Mouse (Mus musculus) lung, postnatal 25 days (tissue): Measurements from ENCODE around the gene Col13a1.
A peak's percentile ranks its signal among the peaks of the same experiment; 100 is the strongest.

ENCODE experiments used
- DNase-seq: peaks from one replicate; pipeline ENCODE4 v3.0.0; 2022; ENCODE audit warnings: low spot score

Gene Col13a1

GRCm38 (mm10) chr10:61829046-61829445, 149.9 kb downstream of the Col13a1 start:
- no peak for DNase-seq

GRCm38 (mm10) chr10:61827950-61828936, 150.7 kb downstream of the Col13a1 start:
- no peak for DNase-seq

GRCm38 (mm10) chr10:61826753-61827435, 152.0 kb downstream of the Col13a1 start:
- peak; percentile 17 for DNase-seq

- no peak for DNase-seq
These were observed 152.7 kb downstream of the Col13a1 start for GRCm38 (mm10) chr10:61825979-61826752.

- no peak for DNase-seq
These were observed 153.4 kb downstream of the Col13a1 start for GRCm38 (mm10) chr10:61825536-61825935.

GRCm38 (mm10) chr10:61823731-61824115, 155.2 kb downstream of the Col13a1 start:
- no peak for DNase-seq

GRCm38 (mm10) chr10:61822968-61823730, 155.8 kb downstream of the Col13a1 start:
- no peak for DNase-seq

GRCm38 (mm10) chr10:61820050-61820449, 158.9 kb downstream of the Col13a1 start:
- no peak for DNase-seq

GRCm38 (mm10) chr10:61811987-61812386, 166.9 kb downstream of the Col13a1 start:
- no peak for DNase-seq

GRCm38 (mm10) chr10:61798133-61798576, 180.8 kb downstream of the Col13a1 start:
- DNase-seq, result no peak

- no peak for DNase-seq
These were observed 183.4 kb downstream of the Col13a1 start for GRCm38 (mm10) chr10:61795458-61795857.

GRCm38 (mm10) chr10:61794971-61795370, 183.9 kb downstream of the Col13a1 start:
- DNase-seq, result no peak

- DNase-seq, result no peak
These were observed 185.9 kb downstream of the Col13a1 start for GRCm38 (mm10) chr10:61793015-61793414.

- DNase-seq, result no peak
These were observed 190.4 kb downstream of the Col13a1 start for GRCm38 (mm10) chr10:61788499-61788898.
